Comparison of ENCODE assay signal across 8 mouse cellular contexts in genomic region chr11:109650788-109651565, GRCm38 (mm10). TPM values are rescaled to one million over a fixed set of nuclear protein-coding genes. Genes with fewer than 3 reads are reported as not detected.
A peak's percentile ranks its signal among the peaks of the same experiment; 100 is the strongest.
DNase-seq lines count a peak whose midpoint lies in the region; ATAC-seq and TF ChIP-seq lines count a peak whose summit lies in the region.

No protein-coding gene starts in this region.

- peak; percentile 90 for TF ChIP-seq POLR2A in olfactory bulb, adult 2 months (IDR thresholded peaks at IDR 0.05; ENCODE audit: insufficient read depth, low read depth, low read length)
- peak; percentile 95 for TF ChIP-seq POLR2A in thymus, adult 2 months (IDR thresholded peaks at IDR 0.05; ENCODE audit: control insufficient read depth, extremely low read depth, insufficient read depth, low read length, poor library complexity)

- no peaks in the 10 kb centered on the region for H3K27me3 ChIP-seq in forebrain, embryonic 15.5 days
- H3K27me3 ChIP-seq in lung, embryonic 14.5 days (ENCODE audit: insufficient read depth, low read length) = no peaks in the 10 kb centered on the region
- H3K27me3 ChIP-seq in thymus, adult 2 months (ENCODE audit: control insufficient read depth, insufficient read depth, low read length) = no peaks in the 10 kb centered on the region

- under 1% methylated on average over 83 of the region's 90 CpGs for WGBS in forebrain, embryonic 15.5 days
- under 1% methylated on average over 82 of the region's 90 CpGs for WGBS in lung, embryonic 14.5 days
- under 1% methylated on average over 78 of the region's 90 CpGs for WGBS in olfactory bulb, adult 2 months
- under 1% methylated on average over 90 of the region's 90 CpGs for WGBS in thymus, adult 2 months

- peaks cover 50% of the 10 kb centered on the region for H3K4me1 ChIP-seq in forebrain, embryonic 15.5 days
- peaks cover 23% of the 10 kb centered on the region for H3K4me1 ChIP-seq in lung, embryonic 14.5 days (ENCODE audit: insufficient read depth)
- peaks cover 15% of the 10 kb centered on the region for H3K4me1 ChIP-seq in olfactory bulb, adult 2 months (ENCODE audit: control insufficient read depth, insufficient read depth, low read length)
- H3K4me1 ChIP-seq in thymus, adult 2 months (replicated peaks; ENCODE audit: control insufficient read depth, insufficient read depth, low read length) = peaks cover 18% of the 10 kb centered on the region

- peak overlapping the region; percentile 79 for H3K4me3 ChIP-seq in forebrain, embryonic 15.5 days
- H3K4me3 ChIP-seq in layer of hippocampus, adult 2 months = peak overlapping the region; percentile 82
- peak overlapping the region; percentile 93 for H3K4me3 ChIP-seq in lung, embryonic 14.5 days (ENCODE audit: low read depth, low read length)
- H3K4me3 ChIP-seq in olfactory bulb, adult 2 months (ENCODE audit: insufficient read depth, low read depth, low read length) = peak overlapping the region; percentile 97
- H3K4me3 ChIP-seq in thymus, adult 2 months (ENCODE audit: control insufficient read depth, insufficient read depth, low read length) = peak overlapping the region; percentile 78

- ATAC-seq in forebrain, embryonic 15.5 days (replicated peaks) = peak; percentile 94
- ATAC-seq in lung, embryonic 14.5 days (ENCODE audit: insufficient read depth) = peak; percentile 96

- peak overlapping the region; percentile 96 for H3K9ac ChIP-seq in forebrain, embryonic 15.5 days (replicated peaks)
- H3K9ac ChIP-seq in lung, embryonic 14.5 days = peak overlapping the region; percentile 97

- H3K4me2 ChIP-seq in forebrain, embryonic 15.5 days (replicated peaks) = peak overlapping the region; percentile 88
- peak overlapping the region; percentile 89 for H3K4me2 ChIP-seq in lung, embryonic 14.5 days

- intact Hi-C loops in heart, postnatal 36 days (cut with DNase I) = loop anchor here (2.0 kb wide), 1 partner anchor 30 kb away; no protein-coding TSS in a partner anchor

- H3K9me3 ChIP-seq in forebrain, embryonic 15.5 days = no peaks in the 10 kb centered on the region
- no peaks in the 10 kb centered on the region for H3K9me3 ChIP-seq in lung, embryonic 14.5 days (ENCODE audit: low read depth, low read length)

- peaks cover 21% of the 10 kb centered on the region for H3K36me3 ChIP-seq in forebrain, embryonic 15.5 days
- H3K36me3 ChIP-seq in lung, embryonic 14.5 days (ENCODE audit: insufficient read depth) = peaks cover 26% of the 10 kb centered on the region
- H3K36me3 ChIP-seq in thymus, adult 2 months (ENCODE audit: control insufficient read depth, insufficient read depth, low read length) = peaks cover 12% of the 10 kb centered on the region

- H3K27ac ChIP-seq in forebrain, embryonic 15.5 days (replicated peaks) = peak overlapping the region; percentile 97
- peak overlapping the region; percentile 100 for H3K27ac ChIP-seq in layer of hippocampus, adult 2 months
- H3K27ac ChIP-seq in lung, embryonic 14.5 days (ENCODE audit: low read depth) = peak overlapping the region; percentile 95
- peak overlapping the region; percentile 99 for H3K27ac ChIP-seq in olfactory bulb, adult 2 months (ENCODE audit: insufficient read depth, low read depth, low read length)
- peak overlapping the region; percentile 15; the same call in 1 of the 2 replicates for H3K27ac ChIP-seq in thymus, adult 2 months (ENCODE audit: control insufficient read depth, insufficient read depth, low read length)

- peak; percentile 86 for DNase-seq in ES-CJ7 (ENCODE audit: low read depth, low spot score)
- peak; percentile 92 for DNase-seq in cerebellum, adult 11 months
- DNase-seq in heart, postnatal 36 days = peak; percentile 94 to 96
- peak; percentile 92 to 94 for DNase-seq in layer of hippocampus, adult 2 months (ENCODE audit: low spot score in 2 of 2)
- DNase-seq in lung, embryonic 14.5 days = peak; percentile 98
- peak; percentile 93 for DNase-seq in thymus, adult 2 months

- no peak for TF ChIP-seq CTCF in layer of hippocampus, adult 2 months (conservative IDR thresholded peaks at IDR 0.05)
- TF ChIP-seq CTCF in lung, embryonic 14.5 days (IDR thresholded peaks at IDR 0.05; ENCODE audit: low read depth) = no peak
- no peak for TF ChIP-seq CTCF in olfactory bulb, adult 2 months (IDR thresholded peaks at IDR 0.05; ENCODE audit: insufficient read depth, low read depth, low read length)
- 0 out of 2 replicates have a peak, but pooled peaks have one; percentile 19 for TF ChIP-seq CTCF in thymus, adult 2 months (IDR thresholded peaks at IDR 0.05; ENCODE audit: borderline replicate concordance, control insufficient read depth, extremely low read depth, insufficient read depth, low read length, poor library complexity)

RNA-seq across cellular contexts. Expression of gene Prkar1a, which starts 1.8 kb away (rescaled TPM):
- 472 and 496 TPM in 2 replicates for polyA plus RNA-seq in forebrain, embryonic 15.5 days (2015; fragmentation: Nextera tagmentation; extraction: Ambion mirVana)
- total RNA-seq in heart, postnatal 36 days (2021) = 100 to 1,000 TPM; 309 to 323 TPM
- total RNA-seq in layer of hippocampus, adult 2 months (2021) = 100 to 1,000 TPM; 522 to 554 TPM
- polyA plus RNA-seq in lung, embryonic 14.5 days (2014; fragmentation: Nextera tagmentation; extraction: Ambion mirVana) = 408 and 411 TPM in 2 replicates
- polyA plus RNA-seq in olfactory bulb, adult 2 months (2012; ENCODE audit: insufficient read depth, insufficient read length, low replicate concordance, missing spikeins) = 228 and 397 TPM in 2 replicates
- 145 and 150 TPM in 2 replicates for polyA plus RNA-seq in thymus, adult 2 months (2012; rRNA removed)

RNA-seq across cellular contexts. Expression of gene Wipi1, which starts 39.2 kb away (rescaled TPM):
- 12.1 and 13.0 TPM in 2 replicates for polyA plus RNA-seq in forebrain, embryonic 15.5 days (2015; fragmentation: Nextera tagmentation; extraction: Ambion mirVana)
- 100 to 1,000 TPM; 116 TPM for total RNA-seq in heart, postnatal 36 days (2021)
- 10 to 100 TPM; 21.6 to 22.2 TPM for total RNA-seq in layer of hippocampus, adult 2 months (2021)
- polyA plus RNA-seq in lung, embryonic 14.5 days (2014; fragmentation: Nextera tagmentation; extraction: Ambion mirVana) = 24.1 and 24.9 TPM in 2 replicates
- not detected in 2 replicates for polyA plus RNA-seq in olfactory bulb, adult 2 months (2012; ENCODE audit: insufficient read depth, insufficient read length, low replicate concordance, missing spikeins)
- 4.7 and 7.0 TPM in 2 replicates for polyA plus RNA-seq in thymus, adult 2 months (2012; rRNA removed)

Comparison
In these comparisons a context has a peak if more than half of its experiments do, and no peak if none do; other contexts are left out.
1. Peak in every context shown above with its lines: DNase-seq, ATAC-seq, H3K4me3 ChIP-seq and H3K27ac ChIP-seq.
2. H3K27ac ChIP-seq: peak in every context shown above with its lines; median percentile 100 in layer of hippocampus, adult 2 months; 99 in olfactory bulb, adult 2 months; 97 in forebrain, embryonic 15.5 days; 95 in lung, embryonic 14.5 days; 15 in thymus, adult 2 months.